Mouse (Mus musculus) yolk sac, embryonic 10.5 days (tissue): ENCODE measurements around the gene Gpr6.

ENCODE experiments used
- DNase-seq: peaks from one replicate; pipeline ENCODE4 v3.0.0-alpha.2; 2017; ENCODE audit warnings: low spot score

The Gpr6 gene

DNA sequence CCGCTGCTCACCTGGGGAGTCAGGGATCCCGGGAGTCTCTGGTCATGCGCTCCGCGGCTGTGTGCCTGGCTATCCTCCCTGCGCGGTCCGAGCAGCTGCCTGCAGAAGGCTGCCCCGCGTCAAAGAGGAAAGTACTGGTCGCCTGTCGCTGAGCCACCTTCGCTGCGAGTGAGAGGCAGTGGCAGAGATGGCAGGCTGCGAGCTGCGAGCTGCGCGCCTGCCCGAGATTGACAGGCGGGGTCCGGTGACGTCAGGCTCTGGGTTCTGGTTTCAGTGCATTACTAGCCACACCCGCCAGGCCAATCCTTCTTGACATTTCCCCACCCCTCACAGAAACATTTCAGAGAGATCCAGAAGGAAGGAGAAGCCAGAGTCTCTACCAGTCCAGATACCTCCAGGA lies at the start of gene Gpr6:
TSS of gene Gpr6 (minus strand) at position 170 of the 400 bp plus-strand sequence.
- no peak for DNase-seq

DNA sequence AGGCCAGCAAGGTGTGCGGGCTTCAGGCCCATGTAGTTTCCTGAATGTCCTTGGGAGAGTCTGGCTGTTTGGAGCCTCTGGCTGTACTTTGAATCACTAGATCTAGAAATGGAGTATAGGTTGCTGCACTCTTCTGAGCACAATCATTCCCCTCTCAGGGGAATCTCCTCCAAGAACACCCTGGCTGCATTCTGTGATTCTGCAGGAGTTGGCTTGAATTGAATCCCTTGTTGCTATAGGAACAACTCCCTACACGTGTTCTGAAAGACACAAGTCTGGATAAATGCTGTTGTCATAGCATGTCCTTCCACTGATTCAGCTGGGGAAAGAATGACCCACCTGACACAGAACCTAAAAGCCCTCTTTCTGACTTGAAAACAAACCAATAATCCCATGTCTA lies 28.0 kb upstream of the Gpr6 start:
- no peak for DNase-seq

DNA sequence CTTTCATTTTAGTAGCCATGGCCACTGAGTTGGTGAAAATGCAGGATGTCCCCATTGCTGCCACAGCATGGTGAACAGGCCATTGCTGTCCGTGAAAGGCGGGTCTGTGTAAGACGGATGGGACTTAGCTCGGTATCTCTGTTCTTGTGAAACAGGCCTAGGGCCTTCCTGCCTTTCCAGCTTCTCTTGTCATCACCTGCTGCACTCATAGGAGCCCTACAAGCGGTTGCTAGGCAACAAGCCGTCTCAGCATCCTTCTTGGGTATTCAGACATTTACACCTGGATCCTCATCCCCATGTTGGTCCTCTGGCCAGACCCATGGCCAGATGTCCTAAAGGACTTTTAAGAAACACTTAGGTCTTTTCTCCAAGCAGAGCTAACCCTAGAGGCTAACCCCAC lies 26.1 kb upstream of the Gpr6 start:
- DNase-seq = no peak

- DNase-seq = no peak
Observed at GRCm38 (mm10) chr10:41088852-41089251, 16.8 kb upstream of the Gpr6 start.

DNA sequence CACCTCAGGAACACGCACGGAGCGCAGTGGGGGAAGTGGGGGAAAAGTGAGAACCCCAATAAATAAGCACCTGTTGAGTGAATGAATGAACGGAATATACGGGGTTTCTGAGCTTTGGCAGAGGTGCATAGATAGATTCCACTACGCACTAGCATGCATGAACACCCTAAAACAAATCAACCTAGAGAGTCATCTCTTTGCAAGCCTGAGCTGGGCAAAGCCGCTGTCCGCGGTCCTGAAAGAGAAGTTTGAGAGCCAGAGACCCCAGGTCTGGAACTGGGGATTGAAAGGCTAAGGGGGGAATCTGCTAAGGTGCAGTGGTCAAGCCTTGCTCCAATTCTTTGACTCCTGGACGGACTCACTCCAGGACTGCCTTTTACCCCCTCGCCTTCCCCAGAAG lies 389 bp downstream of the Gpr6 start:
- peak; percentile 37 for DNase-seq

GRCm38 (mm10) chr10:41070693-41071651 lies 1.1 kb downstream of the Gpr6 start:
- DNase-seq = no peak

DNA sequence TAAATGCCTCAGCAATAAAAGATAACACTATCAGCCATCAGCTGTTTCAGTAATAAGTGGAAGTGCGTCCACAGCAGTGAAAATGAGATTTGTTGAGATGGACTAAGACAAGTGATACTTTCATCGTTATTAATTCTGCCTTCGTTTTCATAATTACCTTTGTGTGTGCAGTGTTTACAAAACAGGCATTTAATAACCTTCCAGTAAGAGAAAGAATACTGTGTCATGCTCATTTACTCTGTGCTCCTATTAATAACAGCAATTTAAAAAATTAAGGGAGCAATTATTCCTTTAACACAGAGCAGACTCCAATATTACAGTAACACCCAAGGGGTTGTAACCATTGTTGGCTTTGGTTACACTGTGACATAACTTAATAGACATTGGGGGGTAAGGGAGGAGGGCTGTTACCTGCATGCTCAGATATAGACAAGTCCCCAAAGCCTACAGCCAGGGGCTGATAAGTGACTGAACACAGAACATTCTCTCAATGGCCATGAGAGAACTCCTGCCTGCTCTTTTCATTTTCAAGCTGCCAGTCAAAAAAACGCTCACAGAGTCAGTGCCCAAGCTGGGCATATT lies 11.7 kb downstream of the Gpr6 start:
- DNase-seq = no peak

- DNase-seq = no peak
Observed at GRCm38 (mm10) chr10:41055581-41055980, 16.5 kb downstream of the Gpr6 start.

- no peak for DNase-seq
Observed at GRCm38 (mm10) chr10:41054005-41054404, 18.1 kb downstream of the Gpr6 start.

GRCm38 (mm10) chr10:41042272-41042671 lies 29.8 kb downstream of the Gpr6 start:
- DNase-seq = no peak

- no peak for DNase-seq
Observed at GRCm38 (mm10) chr10:41041478-41041877, 30.6 kb downstream of the Gpr6 start.

DNA sequence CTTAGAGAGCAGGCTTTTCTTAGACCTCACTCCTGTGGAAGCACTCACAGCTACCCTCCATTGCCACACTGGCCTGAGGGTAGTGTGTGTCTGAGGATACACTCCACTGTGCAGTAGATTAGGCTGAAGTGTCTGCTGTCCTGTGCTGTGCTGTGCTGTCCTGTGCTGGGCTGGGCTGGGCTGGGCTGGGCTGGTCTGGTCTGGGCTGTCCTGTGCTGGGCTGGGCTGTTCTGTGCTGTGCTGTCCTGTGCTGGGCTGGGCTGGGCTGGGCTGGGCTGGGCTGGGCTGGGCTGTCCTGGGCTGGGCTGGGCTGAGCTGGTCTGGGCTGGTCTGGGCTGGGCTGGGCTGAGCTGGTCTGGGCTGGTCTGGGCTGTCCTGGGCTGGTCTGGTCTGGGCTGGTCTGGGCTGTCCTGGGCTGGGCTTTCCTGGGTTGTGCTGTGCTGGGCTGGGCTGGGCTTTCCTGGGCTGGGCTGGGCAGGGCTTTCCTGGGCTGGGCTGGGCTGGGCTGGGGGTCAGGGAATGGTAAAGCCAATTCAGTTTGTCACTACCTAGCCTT lies 31.5 kb downstream of the Gpr6 start:
- DNase-seq = peak; percentile 21

- no peak for DNase-seq
Observed at GRCm38 (mm10) chr10:41038476-41038875, 33.6 kb downstream of the Gpr6 start.

DNA sequence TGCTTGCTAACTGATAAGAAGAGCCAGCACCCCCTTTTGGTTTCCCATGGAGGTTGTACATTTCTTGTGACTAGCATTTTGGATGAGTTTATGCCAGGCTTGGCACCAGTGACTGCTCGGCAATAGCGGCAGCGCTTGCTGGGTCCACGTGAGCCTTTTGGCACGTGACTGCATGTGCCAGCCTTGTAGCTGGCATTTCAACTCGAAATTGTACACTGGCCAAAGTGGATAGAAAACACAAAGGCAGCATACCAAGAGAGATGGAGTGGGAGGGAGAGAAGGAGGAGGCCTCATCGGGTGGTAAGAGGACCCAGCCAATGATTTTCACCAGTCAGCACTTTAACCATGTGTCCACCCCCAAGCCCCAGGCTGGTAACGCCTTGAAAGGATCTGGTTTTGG lies 34.4 kb downstream of the Gpr6 start:
- DNase-seq = no peak

GRCm38 (mm10) chr10:41032811-41033210 lies 39.3 kb downstream of the Gpr6 start:
- no peak for DNase-seq

GRCm38 (mm10) chr10:41024860-41025259 lies 47.2 kb downstream of the Gpr6 start:
- DNase-seq = no peak

DNA sequence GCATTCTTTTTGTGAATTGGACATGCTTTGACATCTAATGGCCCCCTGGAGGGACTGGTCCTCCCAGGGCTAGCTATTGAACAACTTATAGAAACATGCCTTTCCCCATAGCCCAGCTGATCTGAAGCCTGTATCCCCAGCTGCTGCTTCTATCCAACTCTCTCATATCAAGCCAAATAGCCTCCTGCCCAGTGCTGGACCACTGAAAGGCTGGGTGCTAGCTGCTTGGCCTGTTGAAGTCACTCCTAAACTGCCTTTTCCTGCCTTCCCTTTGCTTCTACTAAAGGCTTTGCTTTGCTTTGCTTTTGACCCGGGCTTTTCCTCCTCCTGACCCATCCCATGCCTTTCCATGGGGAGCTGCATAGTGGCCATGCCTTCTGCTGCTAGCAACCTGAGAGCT lies 47.7 kb downstream of the Gpr6 start:
- DNase-seq = no peak

- no peak for DNase-seq
Observed at GRCm38 (mm10) chr10:41022226-41022625, 49.9 kb downstream of the Gpr6 start.
